Mouse (Mus musculus): ENCODE measurements around the gene Nutm1. TPM values are rescaled to one million over a fixed set of nuclear protein-coding genes. Genes with fewer than 3 reads are reported as not detected.
A peak's percentile ranks its signal among the peaks of the same experiment; 100 is the strongest.

The Nutm1 gene
- total and polyA plus RNA-seq, 3 experiments: 0.04 to 0.13 TPM; not detected in 1

- no peak overlapping the region for H3K9ac ChIP-seq (ENCODE audit: control insufficient read depth, low read depth, low read length, poor library complexity, severe bottlenecking)
- TF ChIP-seq ETS1 (IDR thresholded peaks at IDR 0.05; ENCODE audit: low read depth, low read length) (no peak), JUND (IDR thresholded peaks at IDR 0.05; ENCODE audit: low read depth, low read length) (no peak), POLR2AphosphoS2 (IDR thresholded peaks at IDR 0.05; ENCODE audit: low read length) (no peak), POLR2AphosphoS5 (IDR thresholded peaks at IDR 0.05; ENCODE audit: borderline replicate concordance, low read depth, low read length) (no peak), TBP (IDR thresholded peaks at IDR 0.05; ENCODE audit: low read depth, low read length) (no peak)
- H3K27ac ChIP-seq (ENCODE audit: control insufficient read depth, low read depth, low read length): no peak overlapping the region
- H3K36me3 ChIP-seq (ENCODE audit: control insufficient read depth in 1 of 2, insufficient read depth in 2 of 2, low read length in 2 of 2): no peaks in the 10 kb centered on the region
- DNase-seq (ENCODE audit: low read depth, low spot score): no peak
- H3K4me3 ChIP-seq (ENCODE audit: control insufficient read depth in 1 of 2, insufficient read depth in 1 of 2, low read depth in 2 of 2, low read length in 2 of 2): no peak overlapping the region
- no peaks in the 10 kb centered on the region for H3K9me3 ChIP-seq (replicated peaks; ENCODE audit: insufficient read depth, low read length)
- H3K27me3 ChIP-seq (ENCODE audit: control insufficient read depth in 1 of 2, insufficient read depth in 2 of 2, low read length in 2 of 2): peaks cover 6 to 14% of the 10 kb centered on the region in 2 experiments
- H3K79me2 ChIP-seq (ENCODE audit: control insufficient read depth, insufficient read depth, low read length, poor library complexity): no peaks in the 10 kb centered on the region
- H3K4me1 ChIP-seq (ENCODE audit: control insufficient read depth in 1 of 2, insufficient read depth in 2 of 2, low read length in 2 of 2): no peaks in the 10 kb centered on the region; a peak in 1 of 4 replicates
Measured at GRCm38 (mm10) chr2:112232623-112233022, 26.5 kb downstream of the Nutm1 start.

GRCm38 (mm10) chr2:112224356-112224755, 34.7 kb downstream of the Nutm1 start:
- no peak for DNase-seq (ENCODE audit: low read depth, low spot score)
- Histone ChIP-seq H3K27me3 (ENCODE audit: control insufficient read depth in 1 of 2, insufficient read depth in 2 of 2, low read length in 2 of 2) (no peaks in the 10 kb centered on the region; a peak in 2 of 4 replicates), H3K27ac (ENCODE audit: control insufficient read depth, low read depth, low read length) (no peak overlapping the region), H3K4me1 (ENCODE audit: control insufficient read depth in 1 of 2, insufficient read depth in 2 of 2, low read length in 2 of 2) (peaks cover 0 to 6% of the 10 kb centered on the region in 2 experiments; a peak in 1 of 4 replicates), H3K36me3 (ENCODE audit: control insufficient read depth in 1 of 2, insufficient read depth in 2 of 2, low read length in 2 of 2) (peaks cover 0 to 2% of the 10 kb centered on the region in 2 experiments; a peak in 1 of 4 replicates), H3K9ac (ENCODE audit: control insufficient read depth, low read depth, low read length, poor library complexity, severe bottlenecking) (no peak overlapping the region), H3K9me3 (replicated peaks; ENCODE audit: insufficient read depth, low read length) (no peaks in the 10 kb centered on the region), H3K4me3 (ENCODE audit: control insufficient read depth in 1 of 2, insufficient read depth in 1 of 2, low read depth in 2 of 2, low read length in 2 of 2) (no peak overlapping the region), H3K79me2 (ENCODE audit: control insufficient read depth, insufficient read depth, low read length, poor library complexity) (no peaks in the 10 kb centered on the region)
- TF ChIP-seq CHD1 (IDR thresholded peaks at IDR 0.05; ENCODE audit: low read depth, low read length) (no peak), MEF2A (IDR thresholded peaks at IDR 0.05; ENCODE audit: extremely low read depth, insufficient replicate concordance, low read depth, low read length, poor library complexity, severe bottlenecking) (no peak), SIN3A (IDR thresholded peaks at IDR 0.05; ENCODE audit: low read length) (no peak), ELF1 (IDR thresholded peaks at IDR 0.05; ENCODE audit: low read depth, low read length) (no peak), MXI1 (IDR thresholded peaks at IDR 0.05; ENCODE audit: low read depth, low read length) (no peak), KAT2A (conservative IDR thresholded peaks at IDR 0.05; ENCODE audit: low read depth, low read length) (no peak), CHD2 (IDR thresholded peaks at IDR 0.05; ENCODE audit: low read length) (no peak), TAL1 (IDR thresholded peaks at IDR 0.05; ENCODE audit: low read length) (no peak)

- TF ChIP-seq EP300 (IDR thresholded peaks at IDR 0.05; ENCODE audit: low read depth in 1 of 2, low read length in 2 of 2) (peak; percentile 60 to 61; a peak in 2 of 4 replicates), RCOR1 (IDR thresholded peaks at IDR 0.05; ENCODE audit: low read depth, low read length) (no peak), MEF2A (IDR thresholded peaks at IDR 0.05; ENCODE audit: extremely low read depth, insufficient replicate concordance, low read depth, low read length, poor library complexity, severe bottlenecking) (no peak), RAD21 (IDR thresholded peaks at IDR 0.05; ENCODE audit: low read depth, low read length) (no peak), TCF12 (IDR thresholded peaks at IDR 0.05; ENCODE audit: low read depth, low read length) (peak; percentile 55; the same call in 1 of the 2 replicates), GATA1 (IDR thresholded peaks at IDR 0.05; ENCODE audit: low read depth, low read length) (peak; percentile 58), ZNF384 (IDR thresholded peaks at IDR 0.05; ENCODE audit: low read depth, low read length) (no peak), MYC (IDR thresholded peaks at IDR 0.05; ENCODE audit: low read depth, low read length) (no peak), TAL1 (IDR thresholded peaks at IDR 0.05; ENCODE audit: low read length) (peak; percentile 51), GABPA (IDR thresholded peaks at IDR 0.05; ENCODE audit: low read depth, low read length) (no peak), UBTF (IDR thresholded peaks at IDR 0.05; ENCODE audit: borderline replicate concordance, insufficient read depth, low read depth, low read length) (no peak)
- Histone ChIP-seq H3K9me3 (replicated peaks; ENCODE audit: insufficient read depth, low read length) (no peaks in the 10 kb centered on the region), H3K9ac (ENCODE audit: control insufficient read depth, low read depth, low read length, poor library complexity, severe bottlenecking) (no peak overlapping the region), H3K27ac (ENCODE audit: control insufficient read depth, low read depth, low read length) (no peak overlapping the region), H3K27me3 (ENCODE audit: control insufficient read depth in 1 of 2, insufficient read depth in 2 of 2, low read length in 2 of 2) (no peaks in the 10 kb centered on the region; a peak in 1 of 4 replicates), H3K4me1 (ENCODE audit: control insufficient read depth in 1 of 2, insufficient read depth in 2 of 2, low read length in 2 of 2) (peaks cover 0 to 6% of the 10 kb centered on the region in 2 experiments; a peak in 1 of 4 replicates), H3K79me2 (ENCODE audit: control insufficient read depth, insufficient read depth, low read length, poor library complexity) (no peaks in the 10 kb centered on the region), H3K4me3 (ENCODE audit: control insufficient read depth in 1 of 2, insufficient read depth in 1 of 2, low read depth in 2 of 2, low read length in 2 of 2) (no peak overlapping the region), H3K36me3 (ENCODE audit: control insufficient read depth in 1 of 2, insufficient read depth in 2 of 2, low read length in 2 of 2) (peaks cover 0 to 2% of the 10 kb centered on the region in 2 experiments; a peak in 1 of 4 replicates)
- peak; percentile 52 for DNase-seq (ENCODE audit: low read depth, low spot score)
Measured at GRCm38 (mm10) chr2:112222607-112223006, 36.5 kb downstream of the Nutm1 start.
